Comparison of ENCODE assay signal across 9 mouse cellular contexts in genomic region chr17:83148371-83148929, GRCm38 (mm10).
A peak's percentile ranks its signal among the peaks of the same experiment; 100 is the strongest.
DNase-seq lines count a peak whose midpoint lies in the region; ATAC-seq and TF ChIP-seq lines count a peak whose summit lies in the region.
"Had no signal": no experiment of that assay in that cellular context is flagged by ENCODE, and none has a peak within 500 bp of the region (broad histone marks: within the 10 kb centered on the region; RNA-seq: fewer than 3 reads in every experiment).

No protein-coding gene starts in this region.

- peak; percentile 47 for DNase-seq in adrenal gland, adult 2 months
- no peak for DNase-seq in adrenal gland, adult 8-10 months
- DNase-seq in gastrocnemius, adult 18-20 months (ENCODE audit: low spot score) = peak; percentile 66
- DNase-seq in kidney, adult 11 months = peak; percentile 58
- DNase-seq in lung, embryonic 14.5 days = peak; percentile 45
- DNase-seq in spleen, adult 18-20 months = no peak
- DNase-seq in layer of hippocampus, postnatal 14 days (ENCODE audit: low spot score in 2 of 2) = no peak
- no peak for DNase-seq in yolk sac, embryonic 10.5 days (ENCODE audit: low spot score)

- H3K27me3 ChIP-seq in lung, embryonic 14.5 days (ENCODE audit: insufficient read depth, low read length) = no peaks in the 10 kb centered on the region

- no peak overlapping the region for H3K9ac ChIP-seq in lung, embryonic 14.5 days

- no peak overlapping the region for H3K4me3 ChIP-seq in lung, embryonic 14.5 days (ENCODE audit: low read depth, low read length)

- peak; percentile 81; the same call in 1 of the 2 replicates for ATAC-seq in lung, embryonic 14.5 days (ENCODE audit: insufficient read depth)
- ATAC-seq: forebrain, embryonic 14.5 days had no signal

- no peak overlapping the region for H3K4me2 ChIP-seq in lung, embryonic 14.5 days

- peak overlapping the region; percentile 52; the same call in 1 of the 2 replicates for H3K27ac ChIP-seq in lung, embryonic 14.5 days (ENCODE audit: low read depth)

- no peaks in the 10 kb centered on the region for H3K9me3 ChIP-seq in lung, embryonic 14.5 days (ENCODE audit: low read depth, low read length)

- no peak for TF ChIP-seq CTCF in lung, embryonic 14.5 days (IDR thresholded peaks at IDR 0.05; ENCODE audit: low read depth)

- 59% methylated on average over 15 of the region's 15 CpGs for WGBS in lung, embryonic 14.5 days

- no peaks in the 10 kb centered on the region for H3K36me3 ChIP-seq in lung, embryonic 14.5 days (ENCODE audit: insufficient read depth)

- H3K4me1 ChIP-seq in lung, embryonic 14.5 days (ENCODE audit: insufficient read depth) = no peaks in the 10 kb centered on the region

Comparison
In these comparisons a context has a peak if more than half of its experiments do, and no peak if none do; other contexts are left out.
1. DNase-seq: peak in adrenal gland, adult 2 months (single experiment), gastrocnemius, adult 18-20 months (single experiment), kidney, adult 11 months (single experiment) and lung, embryonic 14.5 days (single experiment); none in adrenal gland, adult 8-10 months (single experiment), spleen, adult 18-20 months (0 of 2), layer of hippocampus, postnatal 14 days (0 of 2) and yolk sac, embryonic 10.5 days (single experiment).